Mouse (Mus musculus): ENCODE measurements around the gene Cul9.
"Not testable (repeated sequence)": the region's sequence is repeated elsewhere in the genome, so short reads cannot be mapped to it uniquely, and the experiment has no call there.

The Cul9 gene

DNA sequence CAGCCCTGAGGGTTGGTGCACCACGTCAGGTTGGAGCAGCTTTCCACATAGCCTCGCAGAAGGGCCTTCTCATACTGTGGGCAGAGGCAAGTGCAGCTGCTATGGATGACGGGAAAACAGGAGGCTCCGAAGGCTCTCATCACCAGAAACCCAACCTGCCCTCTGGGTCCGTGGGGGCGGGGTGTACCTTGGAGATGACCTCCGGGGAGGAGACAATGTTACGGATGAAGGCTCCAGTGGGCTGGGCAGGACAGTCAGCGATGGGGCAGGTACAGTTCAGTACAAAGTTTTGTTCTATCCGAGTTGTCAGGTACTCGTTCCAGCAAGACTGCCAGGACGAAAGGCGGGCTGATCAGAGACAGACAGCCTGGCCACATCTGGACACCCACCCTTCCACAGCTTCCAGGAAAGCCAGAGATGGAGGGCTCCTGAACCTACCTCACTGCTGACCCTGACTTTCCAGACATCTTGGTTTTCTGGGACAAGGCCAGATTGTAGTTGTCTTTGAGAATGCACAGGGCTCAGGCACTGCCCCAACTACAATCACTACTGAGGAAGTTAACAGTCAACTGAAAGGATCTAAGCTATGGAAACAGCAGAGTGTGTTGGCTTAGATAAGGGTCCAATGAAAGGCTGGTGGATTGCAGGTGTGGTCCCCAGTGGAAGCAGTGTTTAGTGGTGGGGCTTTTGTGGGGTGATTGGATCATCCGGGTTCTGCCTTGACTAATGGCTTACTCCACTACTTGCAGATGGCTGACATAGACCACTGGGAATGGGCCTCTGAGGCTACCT, 42.1 kb downstream of the Cul9 start:
- no peak for DNase-seq (ENCODE audit: low read depth, low spot score)

DNA sequence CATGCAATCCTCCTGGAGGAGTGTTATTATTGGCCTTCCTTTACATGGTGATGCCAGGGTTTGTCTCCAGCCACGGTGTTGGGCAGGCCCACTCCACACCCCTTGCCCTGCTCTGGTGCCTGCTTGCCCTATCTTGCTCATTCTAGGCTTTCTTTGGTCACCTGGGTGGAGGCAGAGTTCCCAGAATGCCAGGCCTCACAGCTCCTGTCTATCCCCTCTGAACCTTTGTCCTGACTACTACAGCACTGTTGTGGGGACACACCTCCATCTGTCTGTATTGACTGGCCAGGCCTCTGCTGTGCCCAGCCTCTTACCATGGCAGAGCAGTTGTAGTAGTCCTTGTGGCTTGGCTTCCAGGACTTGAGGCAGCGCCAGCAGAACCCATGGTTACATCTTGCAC, 43.4 kb downstream of the Cul9 start:
- no peak for DNase-seq (ENCODE audit: low read depth, low spot score)

DNA sequence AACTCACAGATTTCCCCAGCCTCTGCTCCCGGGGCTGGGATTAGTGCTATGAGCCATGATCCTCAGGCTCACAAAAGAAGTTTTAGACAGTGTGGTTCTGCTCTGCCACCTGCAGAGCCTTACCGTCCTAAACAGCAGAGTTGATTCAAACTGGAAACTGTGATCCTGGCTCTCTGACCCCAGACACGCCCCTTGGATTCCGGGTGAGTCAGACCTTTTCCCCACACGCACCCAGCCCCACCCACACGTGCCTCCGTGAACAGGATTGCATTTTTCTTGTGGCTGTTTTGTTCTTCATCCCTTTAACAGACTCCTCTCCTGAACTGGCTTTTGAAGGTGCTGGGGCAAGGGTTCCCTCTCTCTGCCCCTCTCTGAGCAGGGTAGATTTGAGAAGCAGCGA, 48.2 kb downstream of the Cul9 start:
- no peak for DNase-seq (ENCODE audit: low read depth, low spot score)

DNA sequence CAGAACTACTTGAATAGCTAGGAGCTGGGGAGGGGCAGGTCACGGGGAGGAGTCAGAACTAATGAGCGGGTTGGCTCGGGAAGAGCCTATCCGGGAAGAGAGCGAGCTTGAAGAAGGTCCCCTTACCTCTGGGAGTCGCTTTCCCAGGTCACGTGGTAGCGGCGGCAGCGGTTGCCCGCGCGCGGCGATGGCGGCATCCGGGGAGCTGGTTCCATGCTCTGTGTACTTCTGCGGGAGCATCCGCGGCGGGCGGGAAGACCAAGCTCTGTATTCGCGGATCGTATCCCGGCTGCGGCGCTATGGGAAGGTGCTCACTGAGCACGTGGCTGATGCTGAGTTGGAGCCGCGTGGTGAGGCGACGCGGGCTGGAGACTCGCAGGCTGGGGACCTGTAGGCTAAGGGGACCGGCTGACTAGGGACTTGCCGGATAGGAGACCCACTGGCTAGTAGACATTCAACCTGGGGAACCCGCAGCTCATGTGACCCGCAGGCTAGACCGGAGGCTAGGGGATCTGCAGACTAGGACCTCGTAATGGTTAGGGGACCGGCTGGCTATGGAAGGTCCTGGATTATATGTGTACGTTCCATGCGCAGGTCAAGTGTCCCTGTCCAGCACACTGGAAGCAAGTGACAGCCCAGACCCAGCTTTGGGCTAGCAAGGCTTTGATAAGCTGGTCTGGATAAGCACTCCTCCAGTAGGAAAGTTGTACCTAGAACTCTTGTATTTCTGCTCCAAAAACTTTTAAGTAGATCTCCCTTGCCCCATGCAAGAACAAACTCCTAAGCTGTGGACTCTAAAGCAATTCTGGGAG, 49.4 kb downstream of the Cul9 start, which contains the start of gene Dnph1:
Dnph1 (plus strand) TSS at position 89 of the 812 bp plus-strand sequence.
- peak; percentile 75 for DNase-seq (ENCODE audit: low read depth, low spot score)

DNA sequence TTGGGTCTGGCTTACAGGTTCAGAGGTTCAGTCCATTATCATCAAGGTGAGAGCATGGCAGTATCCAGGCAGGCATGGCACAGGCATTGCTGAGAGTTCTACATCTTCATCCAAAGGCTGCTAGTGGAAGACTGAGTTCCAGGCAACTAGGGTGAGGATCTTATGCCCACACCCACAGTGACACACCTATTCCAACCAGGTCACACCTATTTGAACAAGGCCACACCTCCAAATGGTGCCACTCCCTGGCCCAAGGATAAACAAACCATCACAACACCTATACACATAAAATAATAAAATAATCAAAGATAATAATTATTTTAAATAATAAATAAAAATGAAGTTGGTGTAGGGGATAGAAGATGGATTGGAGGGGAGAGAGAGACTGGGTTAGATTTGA, 50.1 kb downstream of the Cul9 start:
- DNase-seq (ENCODE audit: low read depth, low spot score) = not testable (repeated sequence)

DNA sequence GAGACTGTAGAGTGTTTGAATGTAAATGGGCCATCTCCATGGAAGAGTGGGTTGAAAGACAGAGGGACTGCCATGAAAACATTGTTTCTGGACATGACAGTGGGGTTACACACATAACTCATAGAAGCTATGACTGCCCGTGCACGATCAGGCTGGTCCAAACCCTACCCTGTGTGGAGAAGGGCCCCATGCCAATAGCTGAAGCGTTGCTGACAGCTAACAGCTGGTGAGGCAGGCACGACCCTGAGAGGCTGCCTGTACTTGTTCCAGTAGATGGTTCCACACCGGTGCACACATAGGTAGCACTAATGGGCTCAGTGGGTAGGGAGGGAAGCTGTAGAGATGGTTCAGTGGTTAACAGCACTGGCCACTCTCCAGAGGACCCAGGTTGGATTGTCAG, 50.7 kb downstream of the Cul9 start:
- DNase-seq (ENCODE audit: low read depth, low spot score) = no peak

DNA sequence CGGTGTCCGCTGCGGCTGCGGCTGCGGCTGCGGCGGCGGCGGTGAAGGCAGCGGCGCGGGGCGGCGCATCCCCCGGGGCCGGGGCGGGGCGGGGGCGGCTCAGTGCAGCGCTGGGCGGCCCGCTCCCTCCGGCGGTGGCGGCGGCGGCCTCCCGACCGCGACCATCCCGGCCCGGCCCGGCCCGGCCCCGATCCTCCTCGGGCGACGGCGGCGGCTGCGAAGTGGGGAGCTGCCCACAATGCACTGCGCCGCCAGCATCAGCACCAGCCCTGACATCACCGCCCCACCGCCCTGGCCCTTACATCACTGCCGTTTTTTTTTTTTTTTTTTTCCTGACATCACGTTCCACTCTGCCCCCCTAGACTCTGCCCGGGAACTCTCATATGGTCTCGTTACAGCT, 58.8 kb downstream of the Cul9 start, which contains the start of gene Ttbk1:
Ttbk1 (minus strand) TSS at position 245 of the 400 bp plus-strand sequence.
- no peak for DNase-seq (ENCODE audit: low read depth, low spot score)

DNA sequence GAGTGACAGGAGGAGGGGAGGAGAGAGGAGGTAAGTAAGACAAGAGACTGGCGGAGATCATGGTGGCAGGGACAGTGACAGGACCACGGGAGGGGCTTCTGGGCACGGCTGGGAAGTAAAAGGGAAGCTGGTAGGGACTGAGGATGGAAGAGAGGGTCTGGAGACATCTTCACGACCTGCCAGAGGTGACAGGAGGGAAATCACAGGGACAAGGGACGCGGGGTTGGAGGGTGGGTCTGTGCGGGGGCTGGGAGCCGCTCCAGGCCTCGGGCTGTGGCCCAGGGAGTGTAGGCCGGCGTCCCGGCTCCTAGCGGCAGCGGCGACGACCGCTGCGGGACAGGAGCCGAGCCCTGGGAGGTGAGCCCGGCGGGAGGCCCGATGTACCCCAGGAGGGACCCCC, 59.2 kb downstream of the Cul9 start:
- DNase-seq (ENCODE audit: low read depth, low spot score) = no peak

DNA sequence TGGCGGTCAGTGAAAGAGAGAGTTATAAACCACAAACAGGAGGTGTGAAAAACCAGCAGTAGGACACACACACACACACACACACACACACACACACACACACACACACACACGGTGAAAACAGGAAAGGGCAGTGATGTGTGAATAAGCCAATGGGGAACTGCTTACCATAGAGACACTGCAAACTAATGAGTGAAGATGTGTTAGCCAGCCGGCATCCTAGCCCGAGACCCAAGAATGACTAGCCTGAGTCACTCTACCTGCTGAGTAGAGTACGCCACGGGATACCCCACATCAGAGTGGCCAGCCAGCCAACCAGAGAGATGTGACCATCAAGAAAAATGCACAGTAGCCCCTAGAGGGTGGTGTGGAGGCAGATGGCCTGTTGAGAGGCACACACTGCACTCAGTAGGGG, 61.7 kb downstream of the Cul9 start:
- DNase-seq (ENCODE audit: low read depth, low spot score) = no peak

DNA sequence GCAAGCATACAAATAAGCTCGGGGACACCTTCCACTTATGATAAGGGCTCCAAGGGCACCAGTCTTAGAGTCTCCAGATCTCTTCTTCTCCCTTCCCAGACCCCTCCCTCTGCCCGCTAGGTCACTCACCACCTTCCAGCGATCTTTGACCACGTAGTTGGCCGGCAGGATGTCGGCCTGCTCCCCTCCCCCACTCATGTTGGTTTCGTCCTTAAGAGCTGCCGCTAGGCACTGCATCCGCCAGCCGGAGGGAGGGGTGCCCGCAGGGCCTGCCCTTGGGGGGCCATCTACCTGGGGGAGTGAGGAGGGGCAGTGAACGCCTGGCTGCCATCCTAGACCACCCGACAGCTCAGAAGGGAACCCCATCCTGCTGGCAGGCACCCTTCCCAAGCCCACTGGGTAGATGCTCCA, 62.2 kb downstream of the Cul9 start:
- no peak for DNase-seq (ENCODE audit: low read depth, low spot score)

DNA sequence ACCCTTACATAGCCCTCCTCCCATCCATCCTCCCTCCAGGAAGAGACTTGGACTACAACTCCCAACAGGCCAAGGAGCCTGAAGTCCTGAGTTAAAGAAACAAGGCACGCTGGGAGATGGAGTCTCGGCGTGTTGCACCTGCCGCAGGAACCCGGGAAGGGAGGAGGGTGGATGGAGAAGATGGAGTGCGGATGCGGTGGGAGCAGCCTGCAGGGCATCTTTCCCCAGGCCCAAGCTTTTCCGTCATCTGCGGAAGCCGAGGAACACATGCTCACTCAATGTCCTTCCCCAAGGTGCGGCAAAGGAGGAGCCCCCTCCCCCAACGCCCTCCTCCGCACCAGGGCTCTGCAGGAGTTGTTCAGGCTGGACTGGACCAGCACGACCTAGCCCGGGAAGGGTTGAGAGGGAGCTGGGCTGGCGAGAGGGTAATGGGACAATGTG, 62.6 kb downstream of the Cul9 start:
- no peak for DNase-seq (ENCODE audit: low read depth, low spot score)

DNA sequence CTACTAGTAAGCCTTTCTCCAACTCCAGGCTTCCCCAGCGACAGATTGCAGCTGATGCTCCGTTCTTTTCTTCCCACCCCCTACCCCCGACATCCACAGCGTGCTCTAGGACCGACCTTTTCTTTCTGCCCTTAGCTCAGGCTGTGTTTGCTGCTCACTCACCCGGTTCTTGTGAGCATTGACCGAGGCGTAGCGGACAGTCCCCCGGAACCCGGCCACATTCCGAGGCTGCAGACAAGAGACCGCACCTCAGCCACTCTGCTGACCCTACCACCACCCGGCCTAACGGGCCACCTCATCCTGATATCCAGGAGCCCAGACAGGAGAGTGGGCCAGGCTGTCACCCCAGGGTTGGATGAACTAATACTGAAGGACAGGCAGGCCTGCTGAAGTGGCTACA, 68.9 kb downstream of the Cul9 start:
- no peak for DNase-seq (ENCODE audit: low read depth, low spot score)

DNA sequence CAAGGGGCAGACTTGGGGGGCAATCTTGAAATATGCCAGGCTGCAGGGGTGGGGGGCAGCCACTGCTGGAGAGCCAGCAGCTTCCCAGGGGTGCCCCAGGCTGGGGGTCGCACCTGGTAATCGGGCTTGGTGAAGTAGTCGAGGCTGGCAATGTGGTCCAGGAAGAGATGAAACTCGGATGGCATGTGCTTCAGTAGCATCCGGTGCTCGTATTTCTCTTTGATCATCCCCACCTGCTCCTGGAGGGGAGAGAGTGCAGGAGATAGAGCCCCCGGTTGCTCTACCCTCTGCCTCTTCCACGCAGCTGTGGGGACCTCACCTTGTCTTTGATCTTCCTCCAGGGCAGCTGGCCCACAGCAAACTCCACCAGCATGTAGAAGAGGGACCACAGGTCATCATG, 69.6 kb downstream of the Cul9 start:
- DNase-seq (ENCODE audit: low read depth, low spot score) = no peak

DNA sequence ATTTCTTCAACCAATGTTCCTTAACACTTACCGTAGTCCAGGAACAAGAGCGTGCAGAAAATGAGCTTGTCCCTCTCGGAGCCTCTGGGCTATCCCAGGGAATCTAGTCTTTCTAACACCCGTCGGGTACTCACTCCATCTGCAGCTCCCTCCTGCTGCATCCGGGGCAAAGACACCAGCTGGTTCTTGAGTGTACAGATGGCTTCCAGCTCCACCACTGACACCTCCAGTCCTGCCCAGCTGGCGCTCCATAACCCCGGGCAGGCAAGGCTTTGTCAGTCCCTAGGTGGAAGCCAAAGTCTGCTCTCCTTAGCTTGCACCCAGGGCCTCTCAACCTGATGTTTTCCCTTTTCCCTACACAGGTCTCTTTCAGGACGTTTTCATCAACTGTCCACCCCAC, 78.4 kb downstream of the Cul9 start:
- no peak for DNase-seq (ENCODE audit: low read depth, low spot score)

DNA sequence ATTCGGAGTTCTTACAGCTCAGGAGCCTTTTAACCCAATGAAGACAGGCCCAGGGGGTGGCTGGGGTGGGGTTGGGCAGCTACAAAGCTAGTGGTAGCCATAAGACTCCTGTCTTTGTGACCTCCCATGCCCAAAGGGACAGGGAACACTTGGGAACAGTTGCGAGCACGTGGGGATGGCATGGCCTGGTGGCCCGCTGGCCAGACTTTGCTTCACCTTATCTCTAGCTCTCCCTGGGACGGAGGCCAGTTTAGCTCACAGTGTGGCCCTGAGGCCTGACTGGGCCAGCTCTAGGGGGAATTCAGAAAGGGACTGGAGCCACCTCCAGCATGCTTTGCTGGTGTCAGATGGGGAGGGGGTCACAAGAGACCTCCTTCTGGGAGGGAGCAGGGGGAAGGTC, 84.0 kb downstream of the Cul9 start:
- DNase-seq (ENCODE audit: low read depth, low spot score) = no peak

DNA sequence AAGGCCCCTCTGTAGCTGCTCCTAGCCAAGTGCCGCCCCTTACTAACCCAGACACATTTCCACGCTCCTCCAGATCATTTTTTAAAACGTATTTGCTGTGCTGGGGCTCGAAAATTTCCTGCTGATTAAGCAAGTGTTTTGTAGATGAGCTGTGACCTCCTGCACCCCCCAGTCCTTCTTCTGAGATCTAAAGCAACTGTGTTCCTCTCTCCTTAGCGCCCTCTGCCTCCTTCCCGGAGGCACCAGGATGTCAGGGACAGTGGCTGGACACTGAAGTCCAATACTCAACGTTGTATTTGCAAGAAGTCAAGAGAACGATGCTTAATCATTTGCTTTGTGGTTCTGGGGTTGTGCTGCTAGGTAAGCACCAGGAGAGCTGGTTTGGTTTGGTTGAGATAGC, 84.8 kb downstream of the Cul9 start:
- no peak for DNase-seq (ENCODE audit: low read depth, low spot score)

DNA sequence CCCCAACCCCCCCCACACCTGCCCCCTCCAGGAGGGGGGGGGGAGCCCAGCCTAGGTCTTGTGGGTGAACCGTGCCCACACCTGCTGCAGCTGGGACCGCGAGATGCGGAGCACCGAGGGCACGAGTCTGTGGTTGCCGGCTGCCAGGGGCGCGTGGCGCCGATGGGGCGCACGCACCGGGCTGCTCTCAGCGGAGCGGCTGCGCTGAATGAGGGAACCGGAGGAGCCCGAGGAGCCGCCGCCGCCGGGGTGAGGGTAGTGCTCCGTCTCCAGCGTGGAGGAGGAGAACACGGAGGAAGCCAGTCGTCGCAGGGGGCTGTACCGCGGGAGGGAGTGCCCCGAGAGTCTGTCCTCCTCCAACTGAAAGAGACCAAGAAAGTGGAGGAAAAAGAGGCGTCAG, 85.5 kb downstream of the Cul9 start:
- DNase-seq (ENCODE audit: low read depth, low spot score) = no peak

DNA sequence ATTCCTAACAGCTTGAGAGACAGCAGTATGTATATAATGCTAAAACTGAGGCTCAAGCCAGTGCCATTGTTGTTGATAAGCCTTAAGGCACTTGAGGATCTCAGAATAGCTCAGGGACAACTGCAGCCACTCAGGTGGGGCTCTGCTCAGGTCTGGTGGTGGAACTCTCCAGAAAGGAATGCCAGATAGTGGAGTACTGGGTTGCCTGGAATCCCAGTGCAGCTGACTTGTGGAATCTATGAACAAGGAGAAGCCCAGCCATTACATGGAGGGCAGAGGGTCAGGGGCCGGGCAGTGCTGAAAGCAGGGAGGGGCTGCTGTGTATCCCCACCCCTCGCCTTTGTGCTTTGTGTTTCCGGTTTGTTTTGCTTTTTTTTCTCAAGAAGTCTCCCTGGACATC, 87.7 kb downstream of the Cul9 start:
- no peak for DNase-seq (ENCODE audit: low read depth, low spot score)

DNA sequence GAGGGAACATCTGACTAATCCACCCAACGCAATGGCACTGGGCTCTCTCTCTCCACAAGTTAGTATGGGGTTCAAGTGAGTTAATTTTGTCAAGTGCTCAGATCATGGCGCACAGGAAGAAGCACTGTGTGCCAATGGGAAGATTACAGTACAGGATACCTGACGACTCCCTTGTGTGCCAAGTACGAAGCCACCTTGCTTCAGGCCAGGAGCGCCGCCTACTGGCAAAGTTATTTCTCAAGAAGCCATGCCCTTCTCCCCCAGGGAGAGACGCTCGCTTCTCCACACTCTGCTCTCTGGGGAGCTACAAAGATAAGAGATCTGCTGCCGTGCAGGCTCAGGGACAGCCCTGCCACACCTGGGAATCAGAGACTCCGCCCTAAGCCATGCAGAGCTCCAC, 88.4 kb downstream of the Cul9 start:
- DNase-seq (ENCODE audit: low read depth, low spot score) = peak; percentile 61

DNA sequence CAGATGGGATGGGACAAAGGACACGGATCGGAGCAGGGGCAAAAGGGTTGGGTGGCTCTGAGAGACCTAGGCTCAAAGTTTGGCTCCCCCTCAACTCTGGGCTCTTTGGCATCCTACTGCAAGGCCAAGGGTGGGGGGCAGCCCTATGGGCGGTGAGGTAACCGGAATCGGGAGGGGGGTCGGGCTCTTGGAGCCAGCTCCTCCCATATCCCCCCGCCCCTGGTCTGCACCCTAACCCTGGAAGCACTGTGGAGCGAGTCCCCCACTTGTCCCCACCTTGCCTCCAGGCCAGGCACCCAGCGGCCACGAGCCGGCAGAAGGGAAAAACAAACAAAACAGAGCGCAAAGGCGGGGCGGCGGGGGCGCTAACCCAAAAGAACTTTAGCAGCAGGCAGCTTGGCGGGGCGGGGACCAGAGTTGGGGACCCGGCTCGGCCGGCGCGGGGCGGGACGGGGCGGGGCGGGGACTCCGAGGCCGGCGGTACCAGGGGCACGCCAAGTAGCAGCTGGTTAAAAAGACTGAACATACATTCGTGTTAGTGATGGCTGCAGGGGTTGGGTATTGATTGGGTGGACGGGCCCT, 91.0 kb downstream of the Cul9 start:
- no peak for DNase-seq (ENCODE audit: low read depth, low spot score)

DNA sequence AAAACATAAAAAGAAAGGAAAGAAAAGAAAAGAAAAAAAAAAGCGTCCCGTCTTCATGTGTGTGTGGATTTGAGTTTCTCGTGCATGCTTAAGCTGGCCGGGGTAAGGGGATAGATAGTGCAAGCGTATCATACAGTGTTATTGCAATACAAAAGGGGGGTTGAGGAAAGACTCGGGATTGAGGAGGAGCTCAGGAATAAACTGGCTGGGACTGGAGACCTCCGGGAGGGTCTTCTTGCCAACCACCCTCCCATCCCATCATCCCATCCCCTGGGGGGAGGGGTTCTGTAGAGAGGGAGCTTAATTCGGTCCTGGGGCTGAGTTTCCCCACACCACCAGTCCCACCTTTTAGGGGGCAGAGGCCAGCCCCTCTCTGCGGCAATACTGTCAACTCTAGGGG, 91.6 kb downstream of the Cul9 start:
- no peak for DNase-seq (ENCODE audit: low read depth, low spot score)

DNA sequence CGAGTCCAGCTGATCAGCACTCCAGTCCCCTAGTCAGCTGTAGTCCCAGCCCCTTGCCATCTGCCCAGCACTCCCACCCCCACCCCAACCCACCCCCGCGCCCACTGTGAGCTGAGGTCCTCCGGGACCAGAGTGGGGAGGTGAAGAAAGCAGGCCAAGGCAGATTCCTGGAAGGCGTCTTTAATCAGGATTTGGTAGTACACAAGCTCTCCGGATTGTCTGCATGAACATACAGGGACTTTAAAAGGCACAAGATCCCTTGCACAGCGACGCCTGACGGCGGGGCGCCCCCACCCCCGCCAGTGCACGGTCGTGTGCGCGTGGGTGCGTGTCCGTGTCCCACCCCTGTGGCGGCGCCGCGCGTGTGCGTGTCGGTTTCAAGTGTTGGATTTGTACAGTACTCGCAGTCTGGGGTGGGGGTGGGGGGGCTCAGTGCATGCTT, 92.2 kb downstream of the Cul9 start:
- DNase-seq (ENCODE audit: low read depth, low spot score) = no peak

Data from skeletal muscle tissue, adult 2 months (tissue).